Mouse (Mus musculus) thymus, adult 2 months (tissue): ENCODE results near the gene Pdxp.

ENCODE experiments used
- CTCF ChIP-seq: fragments of 200-500 bp; IDR thresholded peaks from 2 replicates; pipeline ENCODE4 v1.5.1; 2012; ENCODE audit warnings: mild to moderate bottlenecking, control low read depth, low read length, moderate library complexity, borderline replicate concordance; ENCODE audit not compliant: control insufficient read depth, poor library complexity, insufficient read depth; ENCODE audit errors: extremely low read depth
- POLR2A ChIP-seq: fragments of 200-500 bp; IDR thresholded peaks from 2 replicates; pipeline ENCODE4 v1.6.1; 2012; ENCODE audit warnings: mild to moderate bottlenecking, low read length, control low read depth, moderate library complexity; ENCODE audit not compliant: control insufficient read depth, poor library complexity, insufficient read depth; ENCODE audit errors: extremely low read depth

GRCm38 (mm10) chr15:78880432-78880831, 33.3 kb upstream of the Pdxp start:
- TF ChIP-seq CTCF (no peak), POLR2A (no peak)
